Mouse (Mus musculus): ENCODE results near the gene Dll3. TPM values are rescaled to one million over a fixed set of nuclear protein-coding genes. Genes with fewer than 3 reads are reported as not detected.

The Dll3 gene
- total RNA-seq (2021), result not detected
- long read RNA-seq, experiment 1, result 0 reads
- long read RNA-seq, experiment 2, result 0 reads

- peak; percentile 21 for DNase-seq (ENCODE audit: low spot score)
Measured at GRCm38 (mm10) chr7:28301616-28302433, at the start of gene Dll3. TSS of gene Dll3 (minus strand) at chr7:28302238.

- DNase-seq (ENCODE audit: low spot score), result no peak
Measured at GRCm38 (mm10) chr7:28351676-28352191, 49.7 kb upstream of the Dll3 start.

- peak; percentile 99 for DNase-seq (ENCODE audit: low spot score)
Measured at GRCm38 (mm10) chr7:28350155-28350883, 48.3 kb upstream of the Dll3 start, which contains the start of gene Rps16. TSS of gene Rps16 (plus strand) at chr7:28350652.

- no peak for DNase-seq (ENCODE audit: low spot score)
Measured at GRCm38 (mm10) chr7:28348601-28349000, 46.6 kb upstream of the Dll3 start.

DNA sequence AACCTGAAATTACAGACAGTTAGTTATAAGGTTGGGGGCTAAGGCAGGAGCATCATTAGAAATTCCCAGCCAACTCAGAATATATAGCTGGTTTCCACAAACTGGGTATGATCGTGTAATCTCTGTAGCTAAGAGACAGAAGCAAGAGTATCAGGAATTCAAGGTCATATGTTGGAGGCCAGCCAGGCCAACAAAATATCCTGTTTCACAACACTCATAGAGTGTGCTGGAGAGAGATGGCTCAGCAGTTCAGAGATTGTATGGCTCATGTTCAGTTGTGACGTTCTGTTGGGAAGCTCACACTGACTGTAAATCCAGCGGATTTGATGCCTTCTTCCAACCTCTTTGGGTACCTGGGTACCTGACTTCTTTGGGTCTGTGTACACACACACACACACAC, 45.7 kb upstream of the Dll3 start:
- DNase-seq (ENCODE audit: low spot score), result peak; percentile 46

GRCm38 (mm10) chr7:28344637-28345036, 42.6 kb upstream of the Dll3 start:
- peak; percentile 50 for DNase-seq (ENCODE audit: low spot score)

DNA sequence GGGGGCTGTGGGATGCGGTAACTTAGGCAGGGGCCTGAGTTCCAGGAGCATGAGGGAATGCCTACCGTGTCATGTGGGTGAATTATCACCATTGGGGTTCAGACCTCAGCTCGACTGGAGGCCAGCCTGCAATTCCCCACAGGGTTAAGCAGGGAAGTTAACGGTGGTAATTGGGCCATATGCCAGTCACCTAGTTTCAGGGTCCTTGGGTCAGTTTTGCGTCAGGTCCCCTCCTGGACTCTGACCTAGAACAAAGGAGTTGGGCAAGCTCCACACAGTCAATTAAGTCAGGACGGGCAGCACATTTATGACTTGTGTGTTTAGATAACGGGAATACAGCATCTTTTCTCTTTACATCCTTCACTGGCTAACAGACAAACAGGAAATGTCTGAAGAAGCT, 39.3 kb upstream of the Dll3 start:
- no peak for DNase-seq (ENCODE audit: low spot score)

DNA sequence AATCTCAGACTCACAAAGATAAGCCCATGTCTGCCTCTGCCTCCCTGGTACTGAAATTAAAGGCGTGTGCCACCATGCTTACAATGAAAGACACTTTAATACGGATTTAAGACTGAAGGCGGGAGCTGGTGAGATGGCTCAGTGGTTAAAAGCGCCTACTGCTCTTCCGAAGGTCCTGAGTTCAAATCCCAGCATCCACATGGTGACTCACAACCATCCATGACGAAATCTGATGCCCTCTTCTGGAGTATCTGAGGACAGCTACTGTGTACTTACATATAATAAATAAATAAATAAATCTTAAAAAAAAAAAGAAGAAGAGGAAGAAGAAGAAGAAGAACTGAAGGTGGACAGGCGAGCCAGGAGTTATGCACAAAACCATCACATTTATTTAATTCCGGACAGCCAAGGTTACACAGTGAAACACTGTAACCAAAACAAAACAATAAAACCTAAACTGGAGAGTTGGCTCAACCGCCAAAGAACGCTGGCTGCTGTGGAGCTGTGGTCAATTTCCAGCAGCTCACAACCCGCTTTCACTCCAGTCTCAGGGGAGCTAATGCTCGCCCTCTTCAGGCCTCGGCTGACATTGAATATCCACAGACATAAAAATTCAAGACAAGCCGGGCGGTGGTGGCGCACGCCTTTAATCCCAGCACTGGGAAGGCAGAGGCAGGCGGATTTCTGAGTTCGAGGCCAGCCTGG, 37.3 kb upstream of the Dll3 start:
- DNase-seq (ENCODE audit: low spot score), result peak; percentile 79

DNA sequence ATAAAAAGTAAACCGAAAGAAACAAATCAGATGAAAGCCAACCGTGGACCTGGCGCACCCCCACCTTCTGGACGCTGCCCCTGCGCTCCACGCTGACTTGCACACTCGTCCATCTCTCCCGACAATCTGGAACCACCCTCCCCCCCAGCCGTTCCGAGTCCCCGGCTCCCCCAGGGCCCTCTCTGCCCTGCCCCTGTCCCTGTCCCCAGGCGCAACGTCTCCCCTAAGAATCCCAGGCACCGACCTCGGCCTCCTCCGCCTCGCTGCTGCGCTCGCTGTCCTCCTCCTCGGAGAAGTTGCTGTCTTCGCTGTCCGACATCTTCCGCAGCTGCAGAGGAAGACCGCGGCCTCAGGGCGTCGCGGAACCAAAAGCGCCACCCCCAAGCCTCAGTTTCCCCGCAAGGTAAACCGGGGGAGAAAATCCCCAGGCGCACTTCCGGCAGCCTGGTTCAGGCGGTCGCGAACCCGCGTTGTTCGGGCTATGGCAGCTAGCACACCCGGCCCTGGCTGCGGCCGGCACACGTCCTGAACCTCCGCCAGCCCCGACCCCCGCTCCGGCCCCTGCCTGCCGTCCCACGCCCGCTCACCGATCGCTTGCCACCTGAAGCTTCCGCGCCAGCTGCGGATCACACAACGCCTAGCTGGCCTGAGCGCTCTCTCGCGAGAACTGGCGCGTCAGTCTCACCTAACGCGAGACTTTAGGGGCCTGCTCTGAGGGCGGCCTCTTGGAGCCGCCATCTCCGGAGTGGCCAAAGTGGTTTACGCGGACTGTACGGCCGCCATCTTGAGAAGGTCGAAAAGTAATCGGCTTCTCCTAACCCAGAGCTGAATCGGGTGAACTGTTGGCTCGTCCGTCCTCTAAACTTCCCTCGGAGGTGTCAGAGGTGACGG, 36.3 kb upstream of the Dll3 start, which contains the start of gene Supt5:
Supt5 (minus strand) TSS at position 639 of the 891 bp plus-strand sequence.
- peak; percentile 98 for DNase-seq (ENCODE audit: low spot score)

DNA sequence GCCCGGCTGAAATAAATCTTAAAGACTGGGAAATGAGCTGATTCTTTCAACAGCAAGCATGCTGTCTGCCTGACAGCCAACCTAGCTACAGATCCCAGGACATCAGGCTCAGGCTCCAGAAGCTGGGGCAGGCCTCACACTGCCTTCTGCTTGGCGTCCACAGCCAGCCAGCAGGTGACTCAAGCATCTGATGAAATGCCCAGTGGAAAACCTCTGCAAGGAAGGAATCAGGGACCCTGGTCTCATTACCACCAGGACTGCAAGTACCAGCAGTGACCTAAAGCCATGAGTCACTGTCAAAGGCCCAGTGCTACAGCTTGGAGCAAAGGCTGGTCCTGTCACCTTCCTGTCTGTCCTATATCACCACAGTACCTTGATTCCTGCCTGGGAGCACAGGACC, 33.4 kb upstream of the Dll3 start:
- DNase-seq (ENCODE audit: low spot score), result no peak

DNA sequence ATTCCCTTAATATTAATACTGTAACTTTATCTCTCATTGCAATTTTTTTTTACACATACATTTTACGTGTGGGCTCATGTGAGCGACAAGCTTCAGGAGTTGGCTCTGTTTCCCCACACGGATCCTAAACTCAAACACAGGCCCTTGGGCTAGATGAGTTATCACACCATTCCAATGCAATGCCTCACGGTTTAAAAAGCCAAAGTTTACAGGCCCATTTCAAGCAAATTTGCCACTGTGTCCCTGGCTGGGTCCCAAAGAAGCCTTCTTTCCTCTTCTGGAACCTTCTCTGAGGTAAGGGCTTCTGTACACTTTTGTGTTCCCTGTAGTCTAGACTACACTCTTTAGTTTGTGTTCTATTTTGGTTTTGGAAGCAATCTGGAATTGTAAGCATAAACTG, 32.5 kb upstream of the Dll3 start:
- DNase-seq (ENCODE audit: low spot score), result no peak

DNA sequence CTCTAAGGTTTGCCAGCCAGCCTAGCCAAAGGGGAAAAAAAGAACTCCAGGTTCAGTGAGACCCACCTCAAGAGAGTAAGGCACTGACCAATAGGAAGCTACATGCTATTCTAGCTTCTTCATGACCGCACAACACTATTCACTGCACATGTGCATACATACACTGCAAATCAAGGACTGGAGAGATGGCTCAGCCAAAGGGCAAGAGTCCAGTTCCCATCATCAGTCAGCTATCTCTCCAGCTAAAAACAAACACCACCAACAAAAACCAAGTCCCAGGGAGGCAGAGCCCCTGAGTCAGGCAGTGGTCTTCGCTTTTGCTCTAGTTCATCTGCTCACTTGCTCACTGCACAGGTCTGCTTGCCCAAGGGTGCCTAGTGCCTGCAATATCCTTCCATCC, 26.2 kb upstream of the Dll3 start:
- DNase-seq (ENCODE audit: low spot score), result no peak

DNA sequence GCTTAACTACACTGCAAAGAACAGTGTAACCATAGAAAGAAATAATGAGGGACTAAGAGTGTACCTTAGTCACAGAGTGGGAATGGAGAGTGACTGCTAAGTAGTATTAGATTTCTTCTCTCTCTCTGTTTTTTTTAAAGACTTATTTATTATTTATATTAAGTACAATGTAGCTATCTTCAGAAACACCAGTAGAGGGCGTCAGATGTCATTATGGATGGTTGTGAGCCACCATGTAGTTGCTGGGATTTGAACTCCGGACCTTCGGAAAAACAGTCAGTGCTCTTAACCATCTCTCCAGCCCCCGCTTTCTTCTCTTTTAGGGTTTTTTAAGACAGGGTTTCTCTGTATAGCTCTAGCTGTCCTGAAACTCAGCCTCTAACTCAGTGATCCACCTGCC, 24.4 kb upstream of the Dll3 start:
- no peak for DNase-seq (ENCODE audit: low spot score)

GRCm38 (mm10) chr7:28325293-28325692, 23.3 kb upstream of the Dll3 start:
- DNase-seq (ENCODE audit: low spot score), result no peak

DNA sequence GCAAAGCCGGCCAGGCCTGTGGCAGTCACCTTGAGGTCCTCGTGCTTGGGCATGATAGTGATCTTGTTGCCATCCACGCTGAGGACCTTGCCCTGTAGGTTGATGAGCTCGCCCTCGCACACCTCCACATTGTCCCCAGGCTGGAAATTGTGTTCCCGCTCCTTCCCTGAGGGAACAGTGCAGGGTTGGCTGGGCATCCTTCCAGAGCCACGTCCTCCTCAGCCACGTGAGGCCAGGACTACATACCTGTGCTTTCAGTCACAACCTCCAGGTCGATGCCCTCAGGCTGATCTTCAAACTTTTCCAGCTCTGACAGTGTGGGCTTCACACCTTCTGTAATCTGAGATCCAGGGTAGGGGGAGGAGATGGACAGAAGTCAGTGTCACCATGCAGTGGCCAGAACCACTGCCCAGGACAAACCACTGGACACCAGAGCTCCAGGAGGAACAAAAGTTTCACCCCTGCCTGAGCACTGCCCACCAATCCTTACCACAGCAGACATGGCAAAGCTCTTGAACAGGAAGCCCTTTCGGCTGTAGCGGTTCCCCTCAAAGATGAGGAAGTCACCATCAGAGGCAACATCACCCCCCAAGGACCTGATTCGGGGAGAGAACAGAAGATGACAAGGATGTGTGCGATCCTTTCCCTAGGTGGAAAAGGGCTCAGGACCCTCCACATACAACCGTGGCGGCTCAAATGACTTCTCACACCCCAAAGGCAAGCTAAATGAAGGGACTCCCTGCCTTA, 20.1 kb upstream of the Dll3 start:
- DNase-seq (ENCODE audit: low spot score), result no peak

GRCm38 (mm10) chr7:28318714-28319113, 16.7 kb upstream of the Dll3 start:
- DNase-seq (ENCODE audit: low spot score), result no peak

GRCm38 (mm10) chr7:28318036-28318435, 16.0 kb upstream of the Dll3 start:
- DNase-seq (ENCODE audit: low spot score), result no peak

DNA sequence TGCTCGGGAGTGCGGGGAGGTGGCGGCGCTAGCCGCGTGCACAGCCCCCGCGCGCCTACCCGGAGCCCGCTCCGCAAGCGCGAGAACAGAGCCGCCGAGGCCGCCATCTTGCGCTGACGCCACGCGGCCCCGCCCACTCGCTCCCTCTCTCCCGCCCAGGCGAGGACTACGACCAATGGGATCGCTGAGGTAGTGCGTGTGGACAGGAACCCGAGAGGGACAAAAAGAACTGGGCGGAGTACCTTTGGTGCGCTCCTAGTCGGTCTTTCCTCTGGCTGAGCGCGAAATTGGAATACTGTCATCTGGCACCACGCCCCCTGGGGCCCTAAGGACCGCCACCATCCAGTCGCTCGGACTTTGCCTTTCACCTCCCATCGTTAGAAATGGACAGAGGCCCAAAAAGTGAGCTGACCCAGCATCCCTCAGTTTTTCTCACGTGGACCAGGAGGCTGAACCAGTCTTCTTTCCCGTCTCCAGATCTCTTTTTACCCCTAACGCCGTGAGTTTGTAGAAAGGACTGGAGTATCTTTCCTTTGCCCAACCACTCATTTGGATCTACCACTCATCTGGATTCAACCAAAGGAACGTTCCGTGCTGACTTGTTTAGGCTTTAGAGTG, 10.0 kb upstream of the Dll3 start, which contains the start of gene Timm50:
Timm50 (minus strand) TSS at position 147 of the 618 bp plus-strand sequence.
- peak; percentile 99 for DNase-seq (ENCODE audit: low spot score)

- DNase-seq (ENCODE audit: low spot score), result no peak
Measured at GRCm38 (mm10) chr7:28311151-28311925, 9.3 kb upstream of the Dll3 start.

All from gastrocnemius, adult 18-20 months (tissue).